Mouse (Mus musculus) spleen, adult 2 months (tissue): ENCODE results near the gene Sstr4.

Source experiments
- CTCF ChIP-seq: fragments of 200-500 bp; IDR thresholded peaks from 2 replicates; pipeline ENCODE4 v1.5.1; 2011; ENCODE audit warnings: mild to moderate bottlenecking, inconsistent platforms; ENCODE audit not compliant: insufficient read depth, insufficient read length, insufficient replicate concordance; ENCODE audit errors: extremely low read depth
- POLR2A ChIP-seq: fragments of 200-500 bp; IDR thresholded peaks from 2 replicates; pipeline ENCODE4 v1.6.1; 2011; ENCODE audit warnings: low read depth, low read length, inconsistent platforms

- TF ChIP-seq POLR2A = no peak
- no peak for TF ChIP-seq CTCF
Observed at GRCm38 (mm10) chr2:148346976-148347375, 48.2 kb upstream of the Sstr4 start.
